Mouse (Mus musculus) liver, postnatal 0 days (tissue): ENCODE measurements around the gene Cox20.

Experiments used
- CTCF ChIP-seq: sonication (generic); IDR thresholded peaks from 2 replicates; pipeline ENCODE4 v1.5.1; 2016; ENCODE audit warnings: antibody characterized with exemption, low read depth
- EP300 ChIP-seq: IDR thresholded peaks from 2 replicates; pipeline ENCODE4 v1.6.1; 2016; ENCODE audit warnings: antibody characterized with exemption, low read depth, mild to moderate bottlenecking

DNA sequence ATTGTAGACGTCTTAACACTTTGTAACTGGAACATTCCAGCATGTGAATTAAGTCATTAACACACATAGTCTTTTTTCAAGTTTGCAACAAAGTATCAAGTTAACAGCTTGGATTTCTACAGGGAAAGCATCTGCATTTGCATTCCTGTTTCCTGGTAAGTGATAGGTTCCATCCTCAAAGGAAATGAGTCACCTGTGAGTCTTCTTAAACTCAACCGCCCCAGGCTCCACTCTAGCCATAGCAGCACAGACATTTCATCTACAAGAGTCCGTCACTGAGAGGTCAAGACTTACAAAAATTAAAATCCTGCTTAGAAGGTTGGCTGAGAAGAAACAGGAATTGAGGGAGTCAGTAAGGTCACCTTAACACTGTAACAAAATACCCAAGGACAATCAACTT is 27.2 kb upstream of the Cox20 start:
- TF ChIP-seq CTCF (no peak), EP300 (no peak)
